Mouse (Mus musculus): ENCODE data around the gene Abhd5.

GRCm38 (mm10) chr9:122320626-122321025 is 30.8 kb upstream of the Abhd5 start:
- TF ChIP-seq USF1 (IDR thresholded peaks at IDR 0.05; ENCODE audit: low read depth, low read length) (no peak), GABPA (IDR thresholded peaks at IDR 0.05; ENCODE audit: insufficient replicate concordance, low read depth, low read length) (no peak), CTCF (conservative IDR thresholded peaks at IDR 0.05 in 1 of 2, IDR thresholded peaks at IDR 0.05 in 1 of 2; ENCODE audit: low read depth in 2 of 2, low read length in 2 of 2) (no peak), HCFC1 (IDR thresholded peaks at IDR 0.05; ENCODE audit: low read depth, low read length) (no peak), POLR2A (IDR thresholded peaks at IDR 0.05; ENCODE audit: low read depth, low read length) (no peak), NELFE (IDR thresholded peaks at IDR 0.05; ENCODE audit: low read depth, low read length) (no peak), ZC3H11A (IDR thresholded peaks at IDR 0.05; ENCODE audit: low read depth, low read length) (no peak), NRF1 (IDR thresholded peaks at IDR 0.05; ENCODE audit: low read depth, low read length) (no peak), MXI1 (IDR thresholded peaks at IDR 0.05; ENCODE audit: low read depth, low read length) (no peak), EP300 (IDR thresholded peaks at IDR 0.05; ENCODE audit: low read length) (no peak), MAX (IDR thresholded peaks at IDR 0.05; ENCODE audit: low read length) (no peak)
